11 mouse cellular contexts compared by ENCODE assay signal in genomic region chr5:137087410-137087809, GRCm38 (mm10). TPM values are rescaled to one million over a fixed set of nuclear protein-coding genes. Genes with fewer than 3 reads are reported as not detected.
DNase-seq lines count a peak whose midpoint lies in the region; ATAC-seq and TF ChIP-seq lines count a peak whose summit lies in the region.
"Had no signal": no experiment of that assay in that cellular context is flagged by ENCODE, and none has a peak within 500 bp of the region (broad histone marks: within the 10 kb centered on the region; RNA-seq: fewer than 3 reads in every experiment).

No protein-coding gene starts in this region.

- no peaks in the 10 kb centered on the region for H3K27me3 ChIP-seq in liver, adult 2 months (ENCODE audit: control insufficient read depth, insufficient read depth, low read length)
- no peaks in the 10 kb centered on the region for H3K27me3 ChIP-seq in liver, embryonic 12.5 days (replicated peaks)
- no peaks in the 10 kb centered on the region for H3K27me3 ChIP-seq in heart, embryonic 15.5 days
- H3K27me3 ChIP-seq: hindbrain, embryonic 15.5 days; neural tube, embryonic 13.5 days had no signal

- H3K27ac ChIP-seq in liver, adult 2 months (replicated peaks; ENCODE audit: insufficient read depth, low read depth, low read length): peak overlapping the region; percentile 7; the same call in 1 of the 2 replicates
- H3K27ac ChIP-seq in liver, embryonic 12.5 days: no peak overlapping the region
- 0 out of 2 replicates have a peak overlapping the region, but pooled peaks have one; percentile 43 for H3K27ac ChIP-seq in heart, embryonic 15.5 days
- H3K27ac ChIP-seq: hindbrain, embryonic 15.5 days; neural tube, embryonic 13.5 days had no signal

- 77% methylated on average over 8 of the region's 8 CpGs for WGBS in liver, adult 2 months
- WGBS in liver, embryonic 12.5 days (ENCODE audit: insufficient replicate concordance): 76% methylated on average over 8 of the region's 8 CpGs
- WGBS in heart, embryonic 15.5 days: 62% methylated on average over 8 of the region's 8 CpGs

- no peak overlapping the region for H3K9ac ChIP-seq in liver, adult 2 months (ENCODE audit: low read depth, low read length)
- no peak overlapping the region for H3K9ac ChIP-seq in liver, embryonic 12.5 days
- no peak overlapping the region for H3K9ac ChIP-seq in heart, embryonic 15.5 days
- H3K9ac ChIP-seq: hindbrain, embryonic 15.5 days; neural tube, embryonic 13.5 days had no signal

- H3K4me3 ChIP-seq in liver, adult 2 months (ENCODE audit: insufficient read depth, low read depth, low read length): no peak overlapping the region
- no peak overlapping the region for H3K4me3 ChIP-seq in liver, embryonic 12.5 days
- no peak overlapping the region for H3K4me3 ChIP-seq in heart, embryonic 15.5 days
- H3K4me3 ChIP-seq: hindbrain, embryonic 15.5 days; neural tube, embryonic 13.5 days had no signal

- no peaks in the 10 kb centered on the region; the same call in 1 of the 2 replicates for H3K4me1 ChIP-seq in liver, adult 2 months (ENCODE audit: control insufficient read depth, insufficient read depth, low read length)
- H3K4me1 ChIP-seq in liver, embryonic 12.5 days: peaks cover 34% of the 10 kb centered on the region
- H3K4me1 ChIP-seq in heart, embryonic 15.5 days (replicated peaks): 0 out of 2 replicates have a peak, but pooled peaks cover 3% of the 10 kb centered on the region
- H3K4me1 ChIP-seq: hindbrain, embryonic 15.5 days; neural tube, embryonic 13.5 days had no signal

- H3K4me2 ChIP-seq in liver, embryonic 12.5 days: no peak overlapping the region
- H3K4me2 ChIP-seq in heart, embryonic 15.5 days: no peak overlapping the region
- H3K4me2 ChIP-seq: hindbrain, embryonic 15.5 days; neural tube, embryonic 13.5 days had no signal

- TF ChIP-seq CTCF in liver, adult 2 months (IDR thresholded peaks at IDR 0.05; ENCODE audit: low read depth, low read length): no peak

- no peaks in the 10 kb centered on the region for H3K36me3 ChIP-seq in liver, adult 2 months (ENCODE audit: control insufficient read depth, insufficient read depth, low read length)
- H3K36me3 ChIP-seq in liver, embryonic 12.5 days: no peaks in the 10 kb centered on the region
- no peaks in the 10 kb centered on the region for H3K36me3 ChIP-seq in heart, embryonic 15.5 days
- H3K36me3 ChIP-seq: hindbrain, embryonic 15.5 days; neural tube, embryonic 13.5 days had no signal

- no peak for ATAC-seq in liver, embryonic 12.5 days
- peak; percentile 51 for ATAC-seq in heart, embryonic 15.5 days (replicated peaks; ENCODE audit: insufficient number of reproducible peaks, insufficient read depth, low FRiP score, low read depth)

- H3K9me3 ChIP-seq in liver, embryonic 12.5 days (replicated peaks): 0 out of 2 replicates have a peak, but pooled peaks cover 8% of the 10 kb centered on the region
- H3K9me3 ChIP-seq in heart, embryonic 15.5 days (replicated peaks): no peaks in the 10 kb centered on the region
- H3K9me3 ChIP-seq: hindbrain, embryonic 15.5 days; neural tube, embryonic 13.5 days had no signal

- no peak for TF ChIP-seq POLR2A in liver, adult 2 months (IDR thresholded peaks at IDR 0.05; ENCODE audit: extremely low read depth, insufficient read depth, low read length)

- H3K79me2 ChIP-seq in liver, adult 2 months (ENCODE audit: control insufficient read depth, insufficient read depth, low read length): no peaks in the 10 kb centered on the region

- DNase-seq in liver, adult 2 months (ENCODE audit: extremely low read depth, low read depth, low spot score): no peak
- peak; percentile 87 for DNase-seq in kidney, postnatal 10 days
- DNase-seq in lung, postnatal 4 days: peak; percentile 84 to 93
- DNase-seq in frontal cortex, postnatal 25 days (ENCODE audit: low spot score in 2 of 2): no peak
- no peak for DNase-seq in c-Kit-positive CD71-positive TER-119-positive erythroid progenitor cells, embryonic 14.5 days (ENCODE audit: low spot score)
- DNase-seq in right cerebral cortex, postnatal 36 days (ENCODE audit: low spot score in 2 of 2): no peak
- DNase-seq: right cerebral cortex, postnatal 25 days had no signal

RNA-seq across cellular contexts. Expression of gene Serpine1, which starts 15.3 kb away (rescaled TPM):
- 0.83 and 1.9 TPM in 2 replicates for total RNA-seq in liver, adult 2 months (2014; rRNA removed)
- polyA plus RNA-seq in liver, adult 2 months (2012; rRNA removed): 0.12 and 0.32 TPM in 2 replicates
- 0.19 TPM in 1 of 2 replicates, not detected in the other for polyA plus RNA-seq in liver, embryonic 12.5 days (2016; fragmentation: Nextera tagmentation; extraction: Ambion mirVana)
- 1.3 and 1.4 TPM in 2 replicates for polyA plus RNA-seq in heart, embryonic 15.5 days (2015; fragmentation: Nextera tagmentation; extraction: Ambion mirVana)

RNA-seq across cellular contexts. Expression of gene Trim56, which starts 28.6 kb away (rescaled TPM):
- total RNA-seq in liver, adult 2 months (2014; rRNA removed): 9.3 and 11.2 TPM in 2 replicates
- polyA plus RNA-seq in liver, adult 2 months (2012; rRNA removed): 4.3 and 5.7 TPM in 2 replicates
- polyA plus RNA-seq in liver, embryonic 12.5 days (2016; fragmentation: Nextera tagmentation; extraction: Ambion mirVana): 8.6 and 10.3 TPM in 2 replicates
- 6.5 and 9.4 TPM in 2 replicates for polyA plus RNA-seq in heart, embryonic 15.5 days (2015; fragmentation: Nextera tagmentation; extraction: Ambion mirVana)

RNA-seq across cellular contexts. Expression of gene Ap1s1, which starts 41.5 kb away (rescaled TPM):
- total RNA-seq in liver, adult 2 months (2014; rRNA removed): 21.5 and 23.8 TPM in 2 replicates
- 24.1 and 25.6 TPM in 2 replicates for polyA plus RNA-seq in liver, adult 2 months (2012; rRNA removed)
- polyA plus RNA-seq in liver, embryonic 12.5 days (2016; fragmentation: Nextera tagmentation; extraction: Ambion mirVana): 119 and 121 TPM in 2 replicates
- polyA plus RNA-seq in heart, embryonic 15.5 days (2015; fragmentation: Nextera tagmentation; extraction: Ambion mirVana): 120 and 132 TPM in 2 replicates

Comparison
In these comparisons a context has a peak if more than half of its experiments do, and no peak if none do; other contexts are left out.
1. DNase-seq: peak in kidney, postnatal 10 days (single experiment) and lung, postnatal 4 days (2 of 2); none in liver, adult 2 months (single experiment), frontal cortex, postnatal 25 days (0 of 2), c-Kit-positive CD71-positive TER-119-positive erythroid progenitor cells, embryonic 14.5 days (single experiment) and right cerebral cortex, postnatal 36 days (0 of 2).